Mouse (Mus musculus): ENCODE measurements around the gene Efcab10.
A peak's percentile ranks its signal among the peaks of the same experiment; 100 is the strongest.

Efcab10 gene

DNA sequence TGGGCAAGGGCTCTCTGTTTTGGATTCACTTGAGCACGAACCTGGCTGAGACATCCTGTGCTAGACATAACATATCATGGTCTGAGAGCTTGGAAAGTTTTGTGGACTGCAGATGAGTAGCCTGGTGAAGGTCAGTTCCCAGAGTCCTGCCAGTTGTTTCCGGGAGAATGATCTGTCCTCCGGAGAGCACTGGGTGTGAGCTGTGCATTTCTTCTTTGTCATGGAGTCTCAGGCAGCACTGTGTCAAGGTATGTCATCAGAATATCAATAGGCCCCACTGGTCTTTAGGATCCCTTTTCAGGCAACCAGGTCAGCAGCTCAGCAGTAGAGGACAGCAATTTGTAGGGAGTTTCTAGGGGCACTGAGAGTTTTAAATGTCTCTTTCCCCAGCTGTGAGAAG, 32.6 kb downstream of the Efcab10 start:
- no peak for DNase-seq (ENCODE audit: low read depth, low spot score)

GRCm38 (mm10) chr12:33427726-33428125, 33.1 kb downstream of the Efcab10 start:
- no peak for DNase-seq (ENCODE audit: low read depth, low spot score)

- DNase-seq (ENCODE audit: low read depth, low spot score) = peak; percentile 98
Measured at GRCm38 (mm10) chr12:33429387-33430160, 34.9 kb downstream of the Efcab10 start, which contains the start of gene Twistnb. TSS of gene Twistnb (plus strand) at chr12:33429635.

DNA sequence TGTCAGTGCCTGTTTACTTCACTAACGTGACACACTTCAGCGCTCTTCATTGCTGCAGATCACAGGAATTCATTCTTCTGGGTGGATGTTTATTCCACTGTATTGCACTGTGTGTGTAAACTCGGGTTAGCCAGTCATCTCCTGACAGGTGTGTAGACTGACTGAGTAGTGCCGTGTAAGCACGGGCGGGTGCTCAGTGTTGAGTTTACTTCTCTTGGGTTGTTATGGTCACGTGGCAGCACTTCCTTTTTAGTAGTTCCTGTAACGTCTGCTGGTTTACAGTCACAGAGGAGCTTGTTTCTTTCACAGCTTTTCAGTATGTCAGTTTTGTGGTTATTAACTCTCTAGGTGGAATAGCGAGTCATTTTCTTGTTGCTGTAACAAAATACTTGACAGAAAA, 39.2 kb downstream of the Efcab10 start:
- DNase-seq (ENCODE audit: low read depth, low spot score) = no peak

DNA sequence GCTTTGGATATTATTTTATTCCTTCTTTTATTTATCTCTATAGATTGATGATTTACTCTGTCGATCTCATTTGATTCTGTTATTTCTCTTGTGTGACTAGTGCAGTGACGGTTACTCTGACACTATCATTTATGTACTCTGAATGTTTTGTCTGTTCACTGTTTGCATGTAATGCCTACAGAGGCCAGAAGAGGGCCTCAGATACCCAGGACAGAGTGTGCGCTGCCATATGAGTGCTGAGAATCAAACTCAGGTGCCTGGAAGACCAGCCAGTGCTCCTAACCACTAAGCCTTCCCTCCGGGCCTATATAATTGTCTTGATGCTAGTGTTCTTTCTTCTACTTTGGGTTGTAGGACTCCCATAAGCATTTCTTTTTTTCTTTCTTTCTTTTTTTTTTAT, 40.1 kb downstream of the Efcab10 start:
- DNase-seq (ENCODE audit: low read depth, low spot score) = peak; percentile 25
